Mouse (Mus musculus): ENCODE results near the gene Rhno1. TPM values are rescaled to one million over a fixed set of nuclear protein-coding genes. Genes with fewer than 3 reads are reported as not detected.

Gene Rhno1
- 10 to 100 TPM; 38.0 to 38.3 TPM for total RNA-seq (2023)

DNA sequence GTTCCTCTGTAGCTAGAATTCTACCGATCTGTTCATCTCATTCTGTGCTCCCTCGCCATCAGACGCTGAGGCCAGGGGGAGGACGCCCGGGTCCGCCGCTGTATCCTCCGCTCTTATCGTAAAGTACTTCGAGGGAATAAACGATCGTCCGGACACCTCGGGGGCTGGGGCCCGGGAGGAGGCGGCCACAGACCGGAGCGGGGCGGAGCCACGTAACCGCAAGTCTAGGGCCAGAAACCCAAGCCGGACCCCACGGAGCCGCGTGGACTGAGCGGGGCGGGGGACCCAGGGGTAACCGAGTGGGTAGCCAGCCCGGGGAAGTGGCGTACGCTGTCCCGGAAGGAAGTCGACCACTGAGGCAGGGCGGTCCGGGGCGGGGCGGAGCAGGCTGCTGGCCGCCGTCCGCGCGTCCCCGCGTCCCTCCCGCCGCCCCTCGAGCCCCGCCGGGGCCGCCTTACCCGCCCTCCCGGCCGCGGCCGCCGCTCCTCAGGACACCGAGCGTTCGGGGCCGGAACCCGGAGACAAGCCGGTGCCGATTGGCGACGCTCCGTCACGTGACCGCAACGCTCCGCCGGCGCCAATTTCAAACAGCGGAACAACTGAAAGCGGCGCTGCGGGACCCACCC lies at the start of gene Rhno1, which contains the start of gene Foxm1:
TSS of gene Rhno1 (minus strand) at position 531 of the 626 bp plus-strand sequence.
TSS of gene Foxm1 (plus strand) at position 587 of the 626 bp plus-strand sequence.

DNA sequence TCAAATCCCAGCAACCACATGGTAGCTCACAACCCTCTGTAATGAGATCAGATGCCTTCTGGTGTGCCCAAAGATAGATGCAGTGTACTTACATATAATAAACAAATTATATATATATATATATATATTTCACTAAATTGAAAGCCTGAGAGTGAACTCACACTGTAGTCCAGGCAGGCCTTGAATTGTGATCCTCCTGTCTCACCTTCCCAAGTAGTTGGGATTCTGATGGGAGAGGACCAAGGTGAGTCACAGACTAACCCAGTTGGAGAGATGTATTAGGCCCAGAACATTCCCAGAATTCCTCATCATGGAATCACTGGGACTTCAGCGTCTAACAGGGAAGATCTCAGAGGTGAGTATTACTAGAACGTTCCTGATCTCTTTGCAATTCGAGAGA lies 36.3 kb upstream of the Rhno1 start, which contains the start of gene Nrip2:
TSS of gene Nrip2 (plus strand) at position 301 of the 400 bp plus-strand sequence.

DNA sequence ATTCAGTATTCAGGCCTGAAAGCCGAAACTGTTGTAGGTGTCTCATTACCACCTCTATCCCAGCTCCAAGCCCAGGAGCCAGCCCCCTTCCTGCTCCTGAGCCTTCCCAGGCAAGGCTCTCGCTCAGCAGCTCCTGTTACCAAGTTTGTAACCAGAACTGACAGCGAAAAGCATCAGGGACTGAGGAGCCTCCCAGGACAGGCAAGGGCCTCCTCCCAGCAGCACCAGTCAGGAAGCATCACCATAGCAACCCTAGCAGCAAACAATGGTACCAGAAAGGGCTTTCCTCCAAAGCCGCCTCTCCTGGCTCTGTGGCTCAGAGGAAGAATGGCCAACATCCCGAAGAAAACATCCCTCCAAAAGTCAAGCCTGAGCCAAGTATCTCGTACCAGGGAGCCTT lies 12.5 kb upstream of the Rhno1 start, which contains the start of the genes Tex52 and Gm44596:
TSS of gene Tex52 (plus strand) at position 265 of the 400 bp plus-strand sequence.
TSS of gene Gm44596 (plus strand) at position 312 of the 400 bp plus-strand sequence.

DNA sequence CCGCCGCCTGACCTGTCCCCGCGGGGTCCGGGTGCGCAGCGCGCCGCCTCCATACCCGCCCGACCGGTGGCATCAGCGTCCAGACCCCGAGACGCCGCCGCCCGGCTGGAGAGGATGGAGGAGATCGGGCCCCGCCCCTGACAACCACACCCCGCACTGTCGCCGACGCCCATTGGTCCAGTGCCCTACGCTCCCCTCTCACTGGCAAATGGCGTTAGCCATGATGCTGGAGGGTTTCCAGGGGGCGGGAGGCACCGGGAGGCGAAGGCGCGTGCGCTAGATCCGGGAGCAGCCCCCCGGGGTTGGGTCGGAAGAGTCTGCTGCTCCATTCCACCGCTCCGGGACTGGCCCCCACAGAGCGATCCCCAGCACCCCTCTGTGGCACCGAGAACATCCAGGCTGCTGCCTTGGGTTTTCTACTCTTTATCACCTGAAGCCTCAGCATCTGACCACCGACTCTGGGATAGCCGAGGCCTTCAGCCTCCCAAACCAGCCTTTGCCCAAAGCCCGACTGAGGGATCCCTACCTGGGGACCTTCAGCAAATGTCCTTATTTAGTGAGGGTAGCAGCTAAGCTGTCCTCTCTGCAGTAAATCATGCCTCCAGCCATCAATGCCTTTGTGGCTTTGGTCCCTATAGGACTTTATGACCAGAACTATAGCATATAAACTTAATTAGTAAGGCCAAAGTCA lies 6.8 kb downstream of the Rhno1 start, which contains the start of gene Tulp3:
TSS of gene Tulp3 (minus strand) at position 126 of the 691 bp plus-strand sequence.

Other genes starting within 250 kb of the Rhno1 start
- gene Tspan9, start 219.3 kb downstream of the Rhno1 start, total RNA-seq (2023), result under 1 TPM; 0.71 to 0.90 TPM
- under 1 TPM; 0.15 to 0.18 TPM for gene Tead4, start 62.1 kb downstream of the Rhno1 start, total RNA-seq (2023)
- under 1 TPM; 0.55 TPM for gene Tulp3, start 7.1 kb downstream of the Rhno1 start, total RNA-seq (2023)
- 10 to 100 TPM; 57.6 to 59.5 TPM for gene Foxm1, start 56 bp upstream of the Rhno1 start, total RNA-seq (2023)
- under 1 TPM in 1 of 2 experiments, not detected in 1; 0.29 TPM for gene Tex52, start 12.5 kb upstream of the Rhno1 start, total RNA-seq (2023)
- not detected for gene Gm44596, start 12.6 kb upstream of the Rhno1 start, total RNA-seq (2023)
- not detected for gene Nrip2, start 36.4 kb upstream of the Rhno1 start, total RNA-seq (2023)
- gene Itfg2, start 62.0 kb upstream of the Rhno1 start, total RNA-seq (2023), result 10 to 100 TPM; 11.0 to 14.1 TPM
- 10 to 100 TPM; 44.7 to 53.1 TPM for gene Fkbp4, start 75.8 kb upstream of the Rhno1 start, total RNA-seq (2023)
- gene Pzp, start 163.8 kb upstream of the Rhno1 start, total RNA-seq (2023), result not detected
- gene A2ml1, start 218.7 kb upstream of the Rhno1 start, total RNA-seq (2023), result not detected